Mouse (Mus musculus): Measurements from ENCODE around the gene Pdzrn3. TPM values are rescaled to one million over a fixed set of nuclear protein-coding genes. Genes with fewer than 3 reads are reported as not detected.
A peak's percentile ranks its signal among the peaks of the same experiment; 100 is the strongest.

The Pdzrn3 gene
- polyA plus RNA-seq, 1 experiment from 2014 or later: 16.5 TPM

DNA sequence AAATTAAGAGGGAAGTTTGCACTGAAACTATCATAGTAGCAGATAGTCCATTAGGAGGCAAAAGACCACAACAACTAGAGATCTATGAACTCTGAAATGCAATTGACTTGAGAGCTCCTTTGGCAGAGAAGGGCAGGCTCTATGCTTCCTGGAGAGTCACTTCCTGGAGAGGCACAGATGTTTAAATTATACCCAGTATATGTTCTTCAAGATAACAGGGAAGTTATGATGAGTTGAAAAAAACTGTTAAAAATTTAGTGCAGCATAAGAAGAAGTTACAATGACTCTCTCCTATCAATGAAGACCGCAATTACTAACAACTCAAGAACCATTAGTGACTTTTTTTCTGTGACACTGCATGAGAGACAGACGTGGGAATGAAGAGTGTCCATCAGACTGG lies 90.6 kb downstream of the Pdzrn3 start:
- Histone ChIP-seq H3K4me1 (ENCODE audit: control insufficient read depth, insufficient read depth, low read length) (no peaks in the 10 kb centered on the region), H3K27ac (ENCODE audit: low read depth, low read length) (no peak overlapping the region), H3K9me3 (replicated peaks; ENCODE audit: control insufficient read depth, low read length) (no peaks in the 10 kb centered on the region), H3K27me3 (replicated peaks; ENCODE audit: control insufficient read depth, insufficient read depth, low read length) (0 out of 2 replicates have a peak, but pooled peaks cover 3% of the 10 kb centered on the region), H3K9ac (ENCODE audit: low read length) (no peak overlapping the region), H3K4me3 (ENCODE audit: low read depth, low read length) (no peak overlapping the region), H3K4me2 (ENCODE audit: low read length) (no peak overlapping the region), H3K36me3 (ENCODE audit: control insufficient read depth, insufficient read depth, low read length) (no peaks in the 10 kb centered on the region)
- DNase-seq (ENCODE audit: low spot score) (no peak), ATAC-seq (no peak)
- WGBS: 90% methylated on average over 2 of the region's 2 CpGs

DNA sequence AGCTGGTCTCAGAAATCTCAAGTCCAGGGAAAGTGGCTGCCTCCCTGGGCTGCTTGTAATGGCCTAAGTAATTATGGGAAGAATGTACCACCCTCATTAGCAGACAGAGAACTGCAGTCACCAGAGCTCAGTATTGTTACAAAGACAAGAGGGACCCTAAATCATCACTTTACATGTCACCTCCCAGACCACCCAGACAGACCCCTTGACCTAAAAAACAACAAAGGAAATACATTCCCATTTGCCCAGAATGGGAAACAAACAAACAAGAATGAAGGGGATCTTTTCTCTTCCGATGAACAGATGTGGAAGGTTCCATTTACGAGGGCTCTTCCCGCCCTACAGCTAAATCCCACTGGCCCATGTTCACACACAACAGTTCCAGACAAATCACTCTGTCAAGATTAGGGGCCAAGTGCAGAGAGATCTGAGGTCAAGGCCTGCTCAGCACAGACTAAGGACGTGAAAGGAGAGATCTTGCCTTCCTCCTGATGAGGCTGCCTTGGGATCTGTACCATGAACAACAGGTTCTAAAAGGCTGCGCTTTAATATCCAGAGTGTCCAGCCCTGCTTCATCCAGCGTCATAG lies 93.2 kb downstream of the Pdzrn3 start:
- WGBS: 47% methylated on average over 6 of the region's 6 CpGs
- H3K36me3 ChIP-seq (ENCODE audit: control insufficient read depth, insufficient read depth, low read length): no peaks in the 10 kb centered on the region
- DNase-seq (ENCODE audit: low spot score) (no peak), ATAC-seq (no peak)
- H3K4me1 ChIP-seq (ENCODE audit: control insufficient read depth, insufficient read depth, low read length): peaks cover 9% of the 10 kb centered on the region; the same call in 1 of the 2 replicates
- H3K4me3 ChIP-seq (ENCODE audit: low read depth, low read length): no peak overlapping the region
- H3K27me3 ChIP-seq (replicated peaks; ENCODE audit: control insufficient read depth, insufficient read depth, low read length): 0 out of 2 replicates have a peak, but pooled peaks cover 3% of the 10 kb centered on the region
- no peak overlapping the region for H3K9ac ChIP-seq (ENCODE audit: low read length)
- no peaks in the 10 kb centered on the region for H3K9me3 ChIP-seq (replicated peaks; ENCODE audit: control insufficient read depth, low read length)
- H3K27ac ChIP-seq (ENCODE audit: low read depth, low read length): no peak overlapping the region
- H3K4me2 ChIP-seq (ENCODE audit: low read length): no peak overlapping the region

DNA sequence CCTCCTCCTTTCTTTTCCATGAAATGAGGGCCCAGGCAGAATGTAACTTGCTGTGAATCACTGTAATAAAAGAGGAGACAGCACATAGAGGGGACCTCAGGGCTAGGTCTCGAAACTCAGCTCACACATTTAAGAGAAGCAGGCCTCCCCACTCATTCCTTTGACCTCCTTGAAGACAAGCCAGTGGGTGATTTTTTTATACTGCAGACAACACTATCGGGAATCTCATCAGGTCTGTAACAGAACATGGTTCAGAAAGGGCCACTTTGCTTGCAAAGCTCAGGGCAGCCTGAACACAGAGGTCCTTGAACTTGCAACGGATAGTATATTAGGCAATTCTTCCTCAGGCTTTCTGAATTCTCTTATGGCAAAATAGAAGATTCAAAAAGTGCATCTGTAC lies 93.8 kb downstream of the Pdzrn3 start:
- H3K9ac ChIP-seq (ENCODE audit: low read length): no peak overlapping the region
- 47% methylated on average over 3 of the region's 3 CpGs for WGBS
- no peak overlapping the region for H3K4me3 ChIP-seq (ENCODE audit: low read depth, low read length)
- ATAC-seq (no peak), DNase-seq (ENCODE audit: low spot score) (no peak)
- H3K4me1 ChIP-seq (ENCODE audit: control insufficient read depth, insufficient read depth, low read length): peaks cover 9% of the 10 kb centered on the region
- H3K36me3 ChIP-seq (ENCODE audit: control insufficient read depth, insufficient read depth, low read length): no peaks in the 10 kb centered on the region
- 0 out of 2 replicates have a peak, but pooled peaks cover 3% of the 10 kb centered on the region for H3K27me3 ChIP-seq (replicated peaks; ENCODE audit: control insufficient read depth, insufficient read depth, low read length)
- H3K9me3 ChIP-seq (replicated peaks; ENCODE audit: control insufficient read depth, low read length): no peaks in the 10 kb centered on the region
- no peak overlapping the region for H3K27ac ChIP-seq (ENCODE audit: low read depth, low read length)
- H3K4me2 ChIP-seq (ENCODE audit: low read length): no peak overlapping the region

DNA sequence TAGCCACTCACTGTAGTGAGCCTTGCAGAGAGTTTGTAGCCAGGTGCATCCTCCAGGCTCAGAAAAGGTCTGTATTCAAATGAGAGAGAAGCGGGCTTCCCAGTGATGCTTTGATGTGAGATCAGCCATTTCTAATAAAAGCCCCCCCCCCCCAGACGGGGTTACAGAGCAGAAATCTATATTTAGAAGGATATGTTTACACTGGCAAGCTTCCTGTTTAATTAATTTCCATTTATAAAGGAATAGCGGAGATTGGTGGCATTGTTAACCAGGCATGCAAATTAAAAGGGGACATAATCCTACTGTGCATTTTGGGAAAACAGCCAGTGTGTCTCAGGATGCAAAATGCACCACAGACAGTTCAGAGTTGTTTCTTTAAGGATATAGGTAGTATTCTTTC lies 96.1 kb downstream of the Pdzrn3 start:
- ATAC-seq (peak; percentile 32; the same call in 1 of the 2 replicates), DNase-seq (ENCODE audit: low spot score) (peak; percentile 68)
- Histone ChIP-seq H3K27ac (ENCODE audit: low read depth, low read length) (no peak overlapping the region), H3K9ac (ENCODE audit: low read length) (no peak overlapping the region), H3K27me3 (replicated peaks; ENCODE audit: control insufficient read depth, insufficient read depth, low read length) (0 out of 2 replicates have a peak, but pooled peaks cover 3% of the 10 kb centered on the region), H3K4me1 (ENCODE audit: control insufficient read depth, insufficient read depth, low read length) (peaks cover 13% of the 10 kb centered on the region), H3K9me3 (replicated peaks; ENCODE audit: control insufficient read depth, low read length) (no peaks in the 10 kb centered on the region), H3K4me3 (ENCODE audit: low read depth, low read length) (no peak overlapping the region), H3K4me2 (ENCODE audit: low read length) (no peak overlapping the region), H3K36me3 (ENCODE audit: control insufficient read depth, insufficient read depth, low read length) (no peaks in the 10 kb centered on the region)
- 2% methylated on average over 3 of the region's 3 CpGs for WGBS

DNA sequence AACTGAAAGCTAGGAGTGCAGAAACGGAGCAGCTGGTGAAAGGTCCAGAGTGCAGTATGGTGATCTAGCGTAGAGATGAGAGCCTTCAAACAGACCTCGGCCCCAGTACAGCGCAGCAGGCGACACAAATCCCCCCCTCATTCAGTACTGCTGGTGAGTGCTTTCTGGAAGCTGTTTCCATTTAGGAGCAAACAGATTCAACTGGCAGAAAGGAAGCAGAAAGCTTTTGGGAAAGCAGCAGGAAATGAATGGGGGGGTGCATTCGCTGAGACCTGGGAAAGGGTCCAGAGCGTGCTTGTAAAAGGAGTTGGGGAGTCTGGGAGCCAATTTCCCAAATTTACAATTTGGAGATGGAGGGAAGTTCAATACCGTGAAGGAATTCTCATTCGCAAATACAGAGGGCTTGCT lies 96.9 kb downstream of the Pdzrn3 start:
- ATAC-seq (peak; percentile 48; the same call in 1 of the 2 replicates), DNase-seq (ENCODE audit: low spot score) (peak; percentile 69)
- H3K4me2 ChIP-seq (ENCODE audit: low read length): no peak overlapping the region; the same call in 1 of the 2 replicates
- peaks cover 13% of the 10 kb centered on the region for H3K4me1 ChIP-seq (ENCODE audit: control insufficient read depth, insufficient read depth, low read length)
- H3K27ac ChIP-seq (ENCODE audit: low read depth, low read length): no peak overlapping the region
- H3K9me3 ChIP-seq (replicated peaks; ENCODE audit: control insufficient read depth, low read length): no peaks in the 10 kb centered on the region
- H3K27me3 ChIP-seq (replicated peaks; ENCODE audit: control insufficient read depth, insufficient read depth, low read length): 0 out of 2 replicates have a peak, but pooled peaks cover 3% of the 10 kb centered on the region
- no peak overlapping the region for H3K9ac ChIP-seq (ENCODE audit: low read length)
- WGBS: 9% methylated on average over 9 of the region's 9 CpGs
- no peak overlapping the region for H3K4me3 ChIP-seq (ENCODE audit: low read depth, low read length)
- no peaks in the 10 kb centered on the region for H3K36me3 ChIP-seq (ENCODE audit: control insufficient read depth, insufficient read depth, low read length)

DNA sequence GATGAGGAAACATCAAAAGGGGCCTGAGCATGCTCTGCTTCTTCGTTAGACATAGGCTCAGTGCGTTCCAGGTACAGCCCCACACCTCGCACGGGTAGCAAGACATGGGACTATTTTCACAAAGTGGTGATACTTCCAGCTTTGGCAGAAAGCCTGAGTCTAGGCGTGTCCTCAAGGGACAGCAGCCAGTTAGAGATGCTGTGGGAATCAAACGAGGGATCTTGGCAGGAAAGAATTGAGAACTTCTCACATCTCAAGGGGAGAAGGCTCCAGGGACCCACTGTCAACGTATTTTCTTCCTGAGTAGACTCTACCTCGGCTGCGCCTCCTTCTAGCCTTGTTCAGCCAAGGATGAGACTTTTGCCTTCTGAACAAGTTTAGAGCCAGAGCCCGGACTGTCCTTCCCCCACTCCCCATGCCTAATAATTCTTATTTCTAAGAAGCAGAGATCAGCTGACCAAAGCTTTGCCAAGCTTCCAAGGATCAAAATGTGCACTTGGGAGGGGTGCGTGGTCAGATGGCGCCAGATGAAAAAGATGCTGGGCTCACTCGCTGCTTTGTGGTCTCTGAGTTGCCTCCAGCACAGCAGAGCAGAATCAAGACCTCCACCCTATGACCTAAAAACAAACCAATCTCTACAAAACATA lies 99.3 kb downstream of the Pdzrn3 start:
- 64% methylated on average over 13 of the region's 13 CpGs for WGBS
- H3K27ac ChIP-seq (ENCODE audit: low read depth, low read length): no peak overlapping the region
- DNase-seq (ENCODE audit: low spot score): no peak

DNA sequence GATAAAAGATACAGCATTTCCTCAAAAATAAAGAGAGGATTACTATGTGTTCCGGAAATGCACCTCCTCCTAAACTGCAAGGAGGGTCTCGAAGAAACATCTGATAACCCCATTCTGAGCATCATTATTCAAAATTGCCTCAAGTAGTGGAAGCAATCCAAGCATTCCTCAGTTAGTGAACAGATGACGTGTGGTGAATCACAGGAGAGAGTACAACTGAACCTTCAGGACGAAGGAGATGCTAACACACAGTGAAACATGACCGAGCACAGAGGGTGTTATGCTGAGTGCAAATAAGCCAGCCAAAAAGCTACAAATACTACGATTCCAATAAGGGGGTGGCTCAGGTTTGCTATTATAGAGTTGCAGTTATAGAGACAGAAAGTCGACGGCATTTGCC lies 101.4 kb downstream of the Pdzrn3 start:
- Histone ChIP-seq H3K4me2 (ENCODE audit: low read length) (no peak overlapping the region), H3K9me3 (replicated peaks; ENCODE audit: control insufficient read depth, low read length) (no peaks in the 10 kb centered on the region), H3K27me3 (replicated peaks; ENCODE audit: control insufficient read depth, insufficient read depth, low read length) (peaks cover 14% of the 10 kb centered on the region; the same call in 1 of the 2 replicates), H3K27ac (ENCODE audit: low read depth, low read length) (no peak overlapping the region), H3K36me3 (ENCODE audit: control insufficient read depth, insufficient read depth, low read length) (no peaks in the 10 kb centered on the region), H3K4me3 (ENCODE audit: low read depth, low read length) (no peak overlapping the region), H3K4me1 (ENCODE audit: control insufficient read depth, insufficient read depth, low read length) (peaks cover 9% of the 10 kb centered on the region), H3K9ac (ENCODE audit: low read length) (no peak overlapping the region)
- no peak for ATAC-seq
- WGBS: 83% methylated on average over 8 of the region's 8 CpGs
- no peak for DNase-seq (ENCODE audit: low spot score)

More for the DNA sequence above, 99.3 kb downstream of the Pdzrn3 start:
- H3K4me2 ChIP-seq (ENCODE audit: low read length): no peak overlapping the region
- H3K27me3 ChIP-seq (replicated peaks; ENCODE audit: control insufficient read depth, insufficient read depth, low read length): no peaks in the 10 kb centered on the region
- H3K9me3 ChIP-seq (replicated peaks; ENCODE audit: control insufficient read depth, low read length): no peaks in the 10 kb centered on the region
- no peak for ATAC-seq
- H3K9ac ChIP-seq (ENCODE audit: low read length): no peak overlapping the region
- no peaks in the 10 kb centered on the region for H3K36me3 ChIP-seq (ENCODE audit: control insufficient read depth, insufficient read depth, low read length)
- peaks cover 13% of the 10 kb centered on the region for H3K4me1 ChIP-seq (ENCODE audit: control insufficient read depth, insufficient read depth, low read length)
- no peak overlapping the region for H3K4me3 ChIP-seq (ENCODE audit: low read depth, low read length)

DNA sequence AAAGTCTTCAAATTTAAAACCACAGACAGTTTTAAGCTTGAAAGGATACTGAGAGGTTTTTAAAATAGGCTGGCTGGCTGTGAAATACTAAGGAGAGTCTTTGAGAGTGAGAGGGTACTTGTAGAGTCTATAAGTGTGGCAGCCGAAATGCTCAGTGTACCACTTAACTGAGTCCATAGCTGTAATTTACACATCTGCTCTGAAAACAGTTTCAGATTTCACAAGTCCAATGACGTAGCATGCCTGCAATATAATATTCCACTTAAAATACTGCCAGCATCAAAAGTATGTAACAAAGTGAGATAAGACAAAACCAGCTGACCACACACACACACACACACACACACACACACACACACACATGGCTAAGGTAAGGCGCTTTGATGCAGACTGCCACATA lies 101.9 kb downstream of the Pdzrn3 start:
- H3K27ac ChIP-seq (ENCODE audit: low read depth, low read length): no peak overlapping the region
- DNase-seq (ENCODE audit: low spot score) (no peak), ATAC-seq (no peak)
- H3K4me1 ChIP-seq (ENCODE audit: control insufficient read depth, insufficient read depth, low read length): peaks cover 6% of the 10 kb centered on the region
- WGBS: 91% methylated on average over 3 of the region's 3 CpGs
- H3K9ac ChIP-seq (ENCODE audit: low read length): no peak overlapping the region
- H3K27me3 ChIP-seq (replicated peaks; ENCODE audit: control insufficient read depth, insufficient read depth, low read length): peaks cover 17% of the 10 kb centered on the region; the same call in 1 of the 2 replicates
- H3K36me3 ChIP-seq (ENCODE audit: control insufficient read depth, insufficient read depth, low read length): no peaks in the 10 kb centered on the region
- no peak overlapping the region for H3K4me3 ChIP-seq (ENCODE audit: low read depth, low read length)
- no peaks in the 10 kb centered on the region for H3K9me3 ChIP-seq (replicated peaks; ENCODE audit: control insufficient read depth, low read length)
- no peak overlapping the region for H3K4me2 ChIP-seq (ENCODE audit: low read length)

DNA sequence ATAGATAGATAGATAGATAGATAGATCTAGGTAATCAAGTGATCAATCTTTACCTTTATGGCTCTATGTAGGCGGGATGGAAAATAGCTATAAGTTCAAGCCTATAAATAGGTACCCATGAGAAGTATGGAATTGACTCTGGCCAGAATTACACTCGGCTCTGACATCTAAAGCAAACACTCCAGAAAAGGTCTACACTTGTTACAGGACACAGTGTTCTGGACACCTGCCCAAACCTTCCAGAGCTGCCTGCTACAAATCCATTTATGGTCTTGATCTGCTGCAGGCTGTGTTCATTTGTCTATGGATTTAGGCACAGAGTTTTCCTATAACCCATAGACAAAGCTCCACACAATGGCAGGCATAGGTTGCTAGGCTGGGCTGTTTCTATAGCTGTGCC lies 102.9 kb downstream of the Pdzrn3 start:
- Histone ChIP-seq H3K9me3 (replicated peaks; ENCODE audit: control insufficient read depth, low read length) (no peaks in the 10 kb centered on the region), H3K27ac (ENCODE audit: low read depth, low read length) (no peak overlapping the region), H3K4me3 (ENCODE audit: low read depth, low read length) (no peak overlapping the region), H3K4me2 (ENCODE audit: low read length) (no peak overlapping the region), H3K27me3 (replicated peaks; ENCODE audit: control insufficient read depth, insufficient read depth, low read length) (peaks cover 17% of the 10 kb centered on the region; the same call in 1 of the 2 replicates), H3K4me1 (ENCODE audit: control insufficient read depth, insufficient read depth, low read length) (peaks cover 4% of the 10 kb centered on the region; the same call in 1 of the 2 replicates), H3K36me3 (ENCODE audit: control insufficient read depth, insufficient read depth, low read length) (no peaks in the 10 kb centered on the region), H3K9ac (ENCODE audit: low read length) (no peak overlapping the region)
- ATAC-seq (no peak), DNase-seq (ENCODE audit: low spot score) (no peak)
- 81% methylated on average over 2 of the region's 2 CpGs for WGBS
